Mouse (Mus musculus) left cerebral cortex, postnatal 14 days (tissue): ENCODE data around the gene Nfic. TPM values are rescaled to one million over a fixed set of nuclear protein-coding genes. Genes with fewer than 3 reads are reported as not detected.

Source experiments
- DNase-seq, 2 experiments: peaks; one replicate each; pipeline ENCODE4 v3.0.0; 2021 to 2022; ENCODE audit warnings: low spot score in 2 of 2, mixed read lengths in 1 of 2
- intact Hi-C: fragments of 180-260 bp; cut with DNase I; formaldehyde crosslinking; loops from one replicate; pipeline ENCODE4 v1.15.1; 2025
- total RNA-seq, 2 experiments: library from RNA; stranded (reverse); gene quantifications; 2 replicates each; pipeline ENCODE4 v1.2.3; 2021

The Nfic gene
- total RNA-seq, 2 experiments from 2014 or later: 67.0 to 69.8 TPM

- intact Hi-C loops: no loop called here
These were observed 76.3 kb downstream of the Nfic start for GRCm38 (mm10) chr10:81379183-81379553.

GRCm38 (mm10) chr10:81378553-81379182 lies 76.8 kb downstream of the Nfic start:
- intact Hi-C loops: no loop called here
- DNase-seq: peak; percentile 100

More at GRCm38 (mm10) chr10:81379183-81379553, 76.3 kb downstream of the Nfic start:
- DNase-seq: no peak

GRCm38 (mm10) chr10:81377793-81378552 lies 77.5 kb downstream of the Nfic start, which contains the start of gene Fzr1:
Gene Fzr1 (minus strand): TSS chr10:81378516.
- intact Hi-C loops: no loop called here
- no peak for DNase-seq

DNA sequence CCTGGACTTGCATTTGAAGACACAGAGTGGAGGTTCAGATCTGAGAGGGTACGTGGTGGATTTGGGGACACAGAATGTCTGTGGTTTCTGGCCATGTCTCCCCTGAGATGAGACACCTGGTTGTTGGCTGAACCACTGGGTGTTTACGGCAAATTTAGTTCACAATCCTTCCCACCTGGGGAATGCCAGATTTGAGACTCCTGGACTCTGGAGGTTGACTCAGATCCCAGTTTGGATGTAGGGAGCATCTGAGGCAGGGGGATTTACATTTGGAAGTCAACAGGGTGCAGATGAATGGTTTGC lies 78.1 kb downstream of the Nfic start:
- no peak for DNase-seq
- intact Hi-C loops: no loop called here

- DNase-seq: no peak
- intact Hi-C loops: no loop called here
These were observed 78.7 kb downstream of the Nfic start for GRCm38 (mm10) chr10:81376561-81377361.

DNA sequence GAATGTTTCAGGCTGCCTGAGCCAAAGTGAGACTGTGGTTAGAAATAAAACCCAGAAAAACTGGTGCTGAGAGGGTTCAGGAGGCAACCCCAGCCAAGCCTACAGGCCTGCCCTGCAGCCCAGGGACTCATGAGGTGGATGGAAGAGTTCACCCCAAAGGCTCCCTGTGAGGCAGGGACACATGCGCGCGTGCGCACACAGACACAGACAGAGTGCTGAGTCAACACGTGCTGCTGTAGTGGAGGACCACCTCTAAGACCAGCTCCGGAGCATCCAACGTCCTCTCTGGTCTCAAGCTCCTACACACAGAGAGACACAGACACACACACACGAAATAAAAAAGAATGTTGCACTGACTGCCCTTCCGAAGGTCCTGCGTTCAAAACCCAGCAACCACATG lies 80.1 kb downstream of the Nfic start:
- intact Hi-C loops: no loop called here
- no peak for DNase-seq

DNA sequence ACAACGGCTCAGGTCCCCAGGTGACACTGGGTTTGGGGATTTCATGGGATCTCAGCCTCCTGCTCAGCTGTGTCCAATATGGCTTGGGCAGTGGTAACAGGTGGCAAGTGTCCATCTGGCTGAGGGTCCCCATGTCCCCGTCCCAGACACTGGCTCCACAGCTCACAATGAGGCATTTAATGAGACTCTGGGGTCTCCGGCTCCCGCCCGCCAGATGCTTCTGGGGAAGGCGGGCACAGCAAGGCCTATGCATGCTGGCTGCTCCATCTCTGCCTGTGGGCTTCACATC lies 88.3 kb downstream of the Nfic start:
- no peak for DNase-seq
- intact Hi-C loops: no loop called here

- intact Hi-C loops: no loop called here
- DNase-seq: no peak
These were observed 88.8 kb downstream of the Nfic start for GRCm38 (mm10) chr10:81366477-81367206.

GRCm38 (mm10) chr10:81365672-81366476 lies 89.6 kb downstream of the Nfic start, which contains the start of gene 4930404N11Rik:
Gene 4930404N11Rik (minus strand): TSS chr10:81365816.
- DNase-seq: no peak
- intact Hi-C loops: no loop called here

DNA sequence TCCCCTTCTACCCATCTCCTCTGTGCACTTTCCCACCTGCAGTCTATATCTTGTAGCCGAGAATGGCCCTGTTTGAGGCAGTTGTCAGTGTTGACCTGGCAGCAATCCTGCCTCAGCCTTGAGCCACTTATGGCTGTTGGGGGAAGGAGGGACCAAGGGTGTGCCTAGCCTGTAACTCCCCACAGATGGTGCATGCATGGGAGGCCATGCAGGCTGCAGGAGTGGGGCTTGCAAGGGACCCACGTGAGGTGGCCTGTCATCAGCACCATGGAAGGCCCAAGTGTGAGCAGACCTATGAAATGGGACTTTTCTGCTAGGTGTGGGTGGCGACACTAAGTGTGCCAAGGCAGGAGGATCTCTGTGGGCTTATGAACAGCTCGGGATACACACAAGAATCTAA lies 90.4 kb downstream of the Nfic start:
- intact Hi-C loops: no loop called here
- no peak for DNase-seq

- intact Hi-C loops: no loop called here
- DNase-seq: no peak
These were observed 90.8 kb downstream of the Nfic start for GRCm38 (mm10) chr10:81364666-81365065.

DNA sequence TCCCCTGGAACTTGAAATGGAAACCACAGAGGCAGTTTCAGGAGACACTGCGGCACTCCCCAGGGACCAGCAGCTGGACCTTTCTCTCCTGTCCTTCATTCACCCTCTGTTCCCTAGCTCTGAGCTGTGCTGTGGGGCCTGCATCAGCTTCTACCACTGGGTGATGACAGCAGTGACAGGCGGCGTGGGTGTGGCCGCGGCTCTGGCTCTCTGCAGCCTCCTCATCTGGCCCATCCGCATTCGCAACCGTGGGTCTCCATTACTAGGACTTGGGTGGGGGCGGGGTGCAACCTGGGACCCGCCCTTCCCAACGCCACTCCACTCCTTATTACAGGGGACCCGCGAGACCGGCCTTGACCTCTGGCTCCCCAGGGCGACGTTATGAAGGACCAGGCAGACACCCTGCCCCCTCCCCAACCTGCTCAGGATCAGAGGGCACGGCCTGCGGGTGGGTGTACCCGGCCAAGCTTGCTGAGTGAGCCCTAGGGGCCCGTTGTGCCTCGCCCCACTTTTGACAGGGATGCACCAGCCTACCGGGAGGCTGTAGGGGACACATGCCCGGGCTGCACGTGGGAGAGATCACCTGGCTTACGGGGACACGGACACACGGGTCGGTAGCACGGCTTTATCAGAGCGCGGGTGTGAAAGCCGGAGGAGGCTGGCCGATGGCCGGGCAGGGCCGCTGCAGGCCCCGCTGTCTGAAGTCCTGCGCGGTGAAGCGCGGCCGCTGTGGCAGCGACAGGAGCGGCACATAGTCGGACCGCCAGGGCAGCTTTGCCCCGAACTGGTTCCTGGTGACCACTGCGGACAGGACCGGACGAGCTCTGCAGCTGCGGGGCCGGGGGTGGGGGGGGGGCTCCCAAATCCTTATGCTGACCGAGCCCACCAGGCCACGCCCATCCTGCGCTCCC lies 91.7 kb downstream of the Nfic start:
- DNase-seq: no peak
- intact Hi-C loops: no loop called here

DNA sequence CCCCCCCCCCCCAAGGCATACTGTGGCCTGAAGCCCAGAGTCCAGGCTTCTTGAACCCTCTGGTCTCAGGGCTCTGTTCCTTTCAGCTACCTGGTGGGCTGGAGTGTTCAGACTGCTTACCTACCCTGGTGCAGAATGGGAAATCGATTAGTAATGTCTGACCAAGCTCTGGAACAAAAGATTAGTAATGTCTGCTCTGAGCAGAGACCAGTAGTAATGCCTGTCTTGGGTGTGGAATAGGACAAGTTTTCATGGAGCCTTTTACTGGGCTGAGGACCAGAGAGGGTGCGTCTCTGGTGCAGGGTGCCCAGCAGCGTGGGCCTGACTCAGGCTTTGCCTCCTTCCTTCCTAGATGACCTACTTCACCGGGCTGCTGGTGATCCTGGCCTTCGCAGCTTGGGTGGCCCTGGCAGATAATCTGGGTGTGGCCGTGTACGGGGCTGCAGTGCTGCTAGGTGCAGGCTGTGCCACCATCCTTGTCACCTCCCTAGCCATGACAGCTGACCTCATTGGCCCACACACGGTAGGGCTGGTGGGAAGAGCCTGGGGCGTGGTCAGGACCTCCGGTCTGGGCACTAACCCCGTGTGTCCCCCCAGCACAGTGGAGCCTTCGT lies 93.0 kb downstream of the Nfic start:
- no peak for DNase-seq
- intact Hi-C loops: no loop called here

DNA sequence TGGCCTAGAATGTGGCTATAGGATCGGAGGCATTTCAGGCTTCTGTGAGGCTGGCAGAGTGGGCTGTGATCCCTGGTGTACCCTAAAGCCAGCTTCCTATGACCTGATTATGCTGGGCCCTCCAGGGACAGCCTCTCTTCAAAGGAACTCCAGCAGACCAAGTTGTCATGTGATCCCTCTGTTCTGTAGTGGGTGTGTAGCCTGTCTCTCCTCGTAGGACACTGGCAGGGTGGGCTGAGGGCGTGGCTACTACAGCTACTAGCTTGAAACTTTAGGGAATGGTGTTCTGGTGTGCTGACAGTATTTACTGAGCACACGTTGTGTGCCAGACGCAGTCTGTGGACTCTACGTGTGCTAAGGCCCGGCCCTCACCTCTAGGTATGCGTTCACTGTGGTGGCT lies 94.7 kb downstream of the Nfic start:
- intact Hi-C loops: no loop called here
- DNase-seq: no peak

- intact Hi-C loops: no loop called here
- DNase-seq: no peak
These were observed 96.6 kb downstream of the Nfic start for GRCm38 (mm10) chr10:81358841-81359240.

- DNase-seq: no peak
- intact Hi-C loops: no loop called here
These were observed 97.2 kb downstream of the Nfic start for GRCm38 (mm10) chr10:81358209-81358608.

- intact Hi-C loops: no loop called here
- peak; percentile 91 to 94 for DNase-seq
These were observed 98.2 kb downstream of the Nfic start, which contains the start of gene Mfsd12 for GRCm38 (mm10) chr10:81356991-81357844. Gene Mfsd12 (plus strand): TSS chr10:81357491.
